Mouse (Mus musculus) testis, adult 2 months (tissue): ENCODE results near the gene Baz2b.

Source experiments
- CTCF ChIP-seq: fragments of 200-500 bp; IDR thresholded peaks from 2 replicates; pipeline ENCODE4 v1.5.1; 2012; ENCODE audit warnings: low read depth, mild to moderate bottlenecking, inconsistent platforms, low read length, moderate library complexity; ENCODE audit not compliant: control insufficient read depth, insufficient read depth, insufficient replicate concordance
- POLR2A ChIP-seq: fragments of 200-500 bp; IDR thresholded peaks from 2 replicates; pipeline ENCODE4 v1.6.1; 2012; ENCODE audit warnings: low read depth, mild to moderate bottlenecking, inconsistent platforms, low read length, moderate library complexity; ENCODE audit not compliant: control insufficient read depth

DNA sequence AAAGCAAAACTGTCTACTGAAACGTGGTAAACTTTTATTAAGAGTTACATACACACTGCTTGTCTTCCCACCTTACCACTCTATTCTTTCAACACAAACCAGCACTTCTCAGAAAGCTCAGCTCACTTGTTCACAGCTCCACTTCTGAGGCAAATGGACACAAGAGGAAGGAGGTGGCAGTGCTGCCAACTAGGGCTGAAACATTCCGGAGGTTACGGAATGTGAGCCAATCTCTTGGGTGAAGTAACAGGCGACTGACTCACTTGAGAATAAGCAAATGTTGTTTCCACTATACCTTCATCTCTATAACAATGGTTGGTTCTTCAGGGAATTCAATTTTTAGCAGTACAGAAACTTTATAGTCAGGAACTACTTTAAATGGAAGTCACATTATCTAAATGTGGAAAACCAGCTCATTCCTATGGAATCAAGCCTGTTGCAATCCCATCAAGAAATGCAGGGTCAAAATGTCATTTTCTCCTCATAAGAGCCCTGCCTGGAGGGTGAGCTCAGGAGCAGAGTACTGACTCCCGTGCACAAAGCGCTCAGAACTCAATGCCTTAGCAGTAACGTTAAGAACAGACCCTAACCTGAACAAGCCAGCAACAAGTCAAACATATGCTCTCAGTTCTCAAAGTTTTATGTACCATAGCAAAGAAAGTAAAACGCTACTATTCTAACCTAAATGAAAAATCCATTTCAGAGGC is 123.3 kb downstream of the Baz2b start:
- TF ChIP-seq CTCF (no peak), POLR2A (no peak)
